Mouse (Mus musculus): ENCODE results near the gene Morn5. TPM values are rescaled to one million over a fixed set of nuclear protein-coding genes. Genes with fewer than 3 reads are reported as not detected.
A peak's percentile ranks its signal among the peaks of the same experiment; 100 is the strongest.

Gene Morn5
- polyA plus RNA-seq, 1 experiment from 2014 or later = not detected

DNA sequence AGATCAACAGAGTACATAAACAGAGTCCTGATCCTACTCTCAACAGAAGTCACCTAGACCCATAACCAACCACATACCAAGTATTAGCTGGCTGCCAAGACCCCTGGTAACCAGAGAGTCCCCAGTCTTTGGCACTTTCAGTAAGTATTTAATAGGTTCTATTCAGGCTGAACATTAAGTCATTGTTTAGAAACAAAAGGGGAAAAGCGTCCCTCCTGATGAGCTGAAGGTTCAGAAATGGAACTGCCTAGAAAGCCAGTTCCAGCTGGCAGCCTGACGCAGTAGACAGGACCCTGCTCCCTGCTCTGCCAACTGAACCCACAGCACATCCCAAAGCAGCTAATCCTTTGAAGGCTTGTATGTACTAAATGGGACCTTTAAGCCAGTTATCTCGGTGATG, 39.9 kb downstream of the Morn5 start:
- Histone ChIP-seq H3K4me2 (ENCODE audit: low read length) (no peak overlapping the region), H3K9ac (ENCODE audit: low read length) (no peak overlapping the region), H3K9me3 (ENCODE audit: control insufficient read depth, low read length) (no peaks in the 10 kb centered on the region), H3K4me1 (ENCODE audit: control insufficient read depth in 2 of 2, insufficient read depth in 2 of 2, low read length in 2 of 2) (peaks cover 11 to 15% of the 10 kb centered on the region in 2 experiments; a peak in 3 of 4 replicates), H3K27ac (replicated peaks in 1 of 2; ENCODE audit: control insufficient read depth in 1 of 2, insufficient read depth in 1 of 2, low read depth in 2 of 2, low read length in 2 of 2) (no peak overlapping the region), H3K36me3 (ENCODE audit: control insufficient read depth, insufficient read depth, low read length) (no peaks in the 10 kb centered on the region), H3K4me3 (ENCODE audit: control insufficient read depth in 1 of 2, insufficient read depth in 1 of 2, low read depth in 1 of 2, low read length in 2 of 2) (no peak overlapping the region), H3K27me3 (ENCODE audit: control insufficient read depth, insufficient read depth, low read length) (peaks cover 91% of the 10 kb centered on the region)
- WGBS = 61% methylated on average over 3 of the region's 3 CpGs
- ATAC-seq (ENCODE audit: insufficient number of reproducible peaks, insufficient read depth, low FRiP score, low read depth) = no peak

DNA sequence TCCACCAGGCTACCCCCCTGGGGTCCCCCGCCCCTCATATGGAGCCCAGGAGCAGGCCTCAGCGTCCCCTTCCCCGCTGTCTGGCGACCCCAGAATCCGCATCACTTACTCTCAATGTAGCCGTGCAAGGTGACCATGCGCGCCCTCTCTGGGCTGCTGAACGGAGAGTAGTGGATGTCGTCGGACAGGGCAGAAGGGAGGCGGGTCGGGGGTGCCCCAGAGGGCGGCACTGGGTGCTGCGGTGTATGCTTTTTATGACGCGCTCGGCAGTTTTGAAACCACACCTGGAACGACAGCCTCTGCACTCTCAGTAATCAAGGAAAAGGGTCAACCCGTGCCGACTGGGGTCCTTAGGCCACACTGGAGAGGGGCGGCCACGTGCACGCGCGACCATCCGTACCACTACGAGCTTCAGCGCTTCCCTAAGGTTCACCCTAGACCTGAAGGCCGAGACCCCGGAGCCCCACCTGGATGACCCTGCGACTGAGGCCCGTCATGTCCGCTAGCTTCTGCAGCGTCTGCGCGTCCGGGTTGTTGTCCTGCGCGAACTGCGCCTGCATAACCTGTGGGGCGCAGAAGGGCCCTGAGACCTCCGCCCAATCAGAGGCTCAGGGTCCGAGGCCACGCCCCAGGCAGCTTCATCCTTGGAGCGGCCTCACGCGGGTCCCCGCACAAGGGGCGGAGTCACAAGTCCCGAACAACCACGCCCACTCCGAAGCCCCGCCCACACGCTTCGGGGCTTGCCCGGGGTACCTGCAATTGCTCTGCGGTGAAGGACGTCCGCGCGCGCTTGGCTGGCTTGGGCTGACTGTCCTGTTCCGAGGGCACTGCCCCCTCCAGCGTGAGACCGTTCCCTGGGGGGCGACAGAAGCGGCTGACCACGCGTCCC, 41.8 kb downstream of the Morn5 start:
- ATAC-seq (ENCODE audit: insufficient number of reproducible peaks, insufficient read depth, low FRiP score, low read depth) = peak; percentile 69
- Histone ChIP-seq H3K27ac (replicated peaks in 1 of 2; ENCODE audit: control insufficient read depth in 1 of 2, insufficient read depth in 1 of 2, low read depth in 2 of 2, low read length in 2 of 2) (no peak overlapping the region), H3K36me3 (ENCODE audit: control insufficient read depth, insufficient read depth, low read length) (no peaks in the 10 kb centered on the region), H3K4me2 (ENCODE audit: low read length) (peak overlapping the region; percentile 91), H3K4me1 (ENCODE audit: control insufficient read depth in 2 of 2, insufficient read depth in 2 of 2, low read length in 2 of 2) (peaks cover 11 to 15% of the 10 kb centered on the region in 2 experiments; a peak in 3 of 4 replicates), H3K4me3 (ENCODE audit: control insufficient read depth in 1 of 2, insufficient read depth in 1 of 2, low read depth in 1 of 2, low read length in 2 of 2) (peak overlapping the region; percentile 44 to 48), H3K27me3 (ENCODE audit: control insufficient read depth, insufficient read depth, low read length) (peaks cover 98% of the 10 kb centered on the region), H3K9me3 (ENCODE audit: control insufficient read depth, low read length) (no peaks in the 10 kb centered on the region), H3K9ac (ENCODE audit: low read length) (0 out of 2 replicates have a peak overlapping the region, but pooled peaks have one; percentile 7)
- WGBS = 2% methylated on average over 70 of the region's 70 CpGs

DNA sequence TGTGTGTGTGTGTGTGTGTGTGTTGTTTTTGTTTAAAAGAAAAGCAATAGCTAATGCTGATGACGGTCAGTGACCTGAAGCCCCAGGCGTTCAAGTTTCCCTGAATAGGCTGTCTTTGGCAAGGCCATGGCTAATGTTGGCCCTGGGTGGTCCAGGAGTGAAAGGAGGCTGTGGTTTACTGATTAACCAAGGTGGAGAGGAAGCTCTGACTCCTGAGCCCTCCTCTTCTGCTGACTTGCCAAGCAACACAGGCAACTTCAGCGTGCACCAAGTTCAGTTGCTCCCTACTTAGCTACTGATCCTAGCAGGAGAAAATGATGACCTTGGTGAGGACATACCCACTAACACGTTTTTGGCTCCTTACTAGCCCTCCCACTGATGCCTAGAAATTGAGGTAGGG, 43.5 kb downstream of the Morn5 start:
- H3K27ac ChIP-seq (replicated peaks in 1 of 2; ENCODE audit: control insufficient read depth in 1 of 2, insufficient read depth in 1 of 2, low read depth in 2 of 2, low read length in 2 of 2) = no peak overlapping the region
- H3K4me2 ChIP-seq (ENCODE audit: low read length) = no peak overlapping the region
- WGBS = 16% methylated on average over 4 of the region's 4 CpGs
- H3K27me3 ChIP-seq (ENCODE audit: control insufficient read depth, insufficient read depth, low read length) = peaks cover 98% of the 10 kb centered on the region
- H3K4me1 ChIP-seq (ENCODE audit: control insufficient read depth in 2 of 2, insufficient read depth in 2 of 2, low read length in 2 of 2) = peaks cover 11 to 15% of the 10 kb centered on the region in 2 experiments; a peak in 3 of 4 replicates
- no peak for ATAC-seq (ENCODE audit: insufficient number of reproducible peaks, insufficient read depth, low FRiP score, low read depth)
- no peak overlapping the region for H3K4me3 ChIP-seq (ENCODE audit: control insufficient read depth in 1 of 2, insufficient read depth in 1 of 2, low read depth in 1 of 2, low read length in 2 of 2)
- no peaks in the 10 kb centered on the region for H3K9me3 ChIP-seq (ENCODE audit: control insufficient read depth, low read length)
- no peaks in the 10 kb centered on the region for H3K36me3 ChIP-seq (ENCODE audit: control insufficient read depth, insufficient read depth, low read length)
- H3K9ac ChIP-seq (ENCODE audit: low read length) = no peak overlapping the region

DNA sequence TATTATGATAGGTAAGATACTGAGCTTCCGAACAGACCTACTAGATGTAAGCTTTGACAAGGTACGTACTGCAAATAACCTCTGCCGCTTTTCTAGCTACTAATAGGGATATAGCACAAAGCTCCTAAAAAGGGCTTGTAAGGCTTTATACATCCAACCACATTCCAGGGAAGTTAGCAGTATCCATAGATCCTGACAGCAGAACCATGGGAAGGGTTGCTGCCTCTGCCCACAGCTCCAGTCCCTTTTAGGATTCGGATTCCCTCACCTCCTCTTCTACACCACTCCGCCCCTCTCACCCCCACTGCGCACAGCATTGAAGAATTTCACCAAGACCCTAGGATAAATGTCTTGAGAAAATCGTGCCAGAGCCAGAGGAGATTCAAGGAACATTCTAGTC, 44.0 kb downstream of the Morn5 start:
- peaks cover 100% of the 10 kb centered on the region for H3K27me3 ChIP-seq (ENCODE audit: control insufficient read depth, insufficient read depth, low read length)
- no peak overlapping the region for H3K4me2 ChIP-seq (ENCODE audit: low read length)
- H3K4me3 ChIP-seq (ENCODE audit: control insufficient read depth in 1 of 2, insufficient read depth in 1 of 2, low read depth in 1 of 2, low read length in 2 of 2) = no peak overlapping the region
- no peaks in the 10 kb centered on the region for H3K9me3 ChIP-seq (ENCODE audit: control insufficient read depth, low read length)
- no peak overlapping the region for H3K9ac ChIP-seq (ENCODE audit: low read length)
- ATAC-seq (ENCODE audit: insufficient number of reproducible peaks, insufficient read depth, low FRiP score, low read depth) = no peak
- no peak overlapping the region for H3K27ac ChIP-seq (replicated peaks in 1 of 2; ENCODE audit: control insufficient read depth in 1 of 2, insufficient read depth in 1 of 2, low read depth in 2 of 2, low read length in 2 of 2)
- WGBS = 19% methylated on average over 7 of the region's 7 CpGs
- no peaks in the 10 kb centered on the region for H3K36me3 ChIP-seq (ENCODE audit: control insufficient read depth, insufficient read depth, low read length)
- H3K4me1 ChIP-seq (ENCODE audit: control insufficient read depth in 2 of 2, insufficient read depth in 2 of 2, low read length in 2 of 2) = peaks cover 11 to 15% of the 10 kb centered on the region in 2 experiments; a peak in 3 of 4 replicates

DNA sequence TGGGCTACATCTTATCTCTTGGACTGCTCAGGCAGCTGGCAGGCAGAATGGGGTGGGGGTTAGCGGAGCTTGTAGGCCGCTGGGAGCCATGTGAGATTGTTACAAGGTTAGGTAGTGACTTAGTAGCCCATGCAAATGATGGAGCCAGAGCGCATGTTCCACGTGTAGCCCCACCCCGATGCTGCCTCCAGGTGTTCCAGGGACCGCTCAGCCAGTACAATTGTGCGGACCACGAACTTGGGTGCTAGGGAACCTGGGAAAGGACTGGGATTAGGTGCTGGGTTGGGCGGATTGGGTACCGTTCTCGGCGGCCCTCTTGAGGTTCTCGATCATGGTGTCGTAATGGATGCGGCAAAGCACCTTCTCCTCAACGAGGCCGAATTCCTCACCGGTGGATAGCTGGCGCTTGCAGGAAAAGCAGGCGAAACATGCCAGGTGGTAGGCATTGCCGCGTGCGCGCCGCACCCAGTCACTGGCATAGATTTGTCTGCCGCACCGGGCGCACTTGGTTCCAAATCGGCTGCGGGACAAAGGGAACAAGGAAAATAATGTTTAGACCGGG, 44.7 kb downstream of the Morn5 start:
- Histone ChIP-seq H3K27me3 (ENCODE audit: control insufficient read depth, insufficient read depth, low read length) (peaks cover 100% of the 10 kb centered on the region), H3K4me1 (ENCODE audit: control insufficient read depth in 2 of 2, insufficient read depth in 2 of 2, low read length in 2 of 2) (peaks cover 11 to 15% of the 10 kb centered on the region in 2 experiments; a peak in 3 of 4 replicates), H3K9me3 (ENCODE audit: control insufficient read depth, low read length) (no peaks in the 10 kb centered on the region), H3K4me2 (ENCODE audit: low read length) (no peak overlapping the region), H3K27ac (replicated peaks in 1 of 2; ENCODE audit: control insufficient read depth in 1 of 2, insufficient read depth in 1 of 2, low read depth in 2 of 2, low read length in 2 of 2) (no peak overlapping the region), H3K36me3 (ENCODE audit: control insufficient read depth, insufficient read depth, low read length) (no peaks in the 10 kb centered on the region), H3K4me3 (ENCODE audit: control insufficient read depth in 1 of 2, insufficient read depth in 1 of 2, low read depth in 1 of 2, low read length in 2 of 2) (no peak overlapping the region), H3K9ac (ENCODE audit: low read length) (no peak overlapping the region)
- WGBS = 8% methylated on average over 31 of the region's 31 CpGs
- no peak for ATAC-seq (ENCODE audit: insufficient number of reproducible peaks, insufficient read depth, low FRiP score, low read depth)

DNA sequence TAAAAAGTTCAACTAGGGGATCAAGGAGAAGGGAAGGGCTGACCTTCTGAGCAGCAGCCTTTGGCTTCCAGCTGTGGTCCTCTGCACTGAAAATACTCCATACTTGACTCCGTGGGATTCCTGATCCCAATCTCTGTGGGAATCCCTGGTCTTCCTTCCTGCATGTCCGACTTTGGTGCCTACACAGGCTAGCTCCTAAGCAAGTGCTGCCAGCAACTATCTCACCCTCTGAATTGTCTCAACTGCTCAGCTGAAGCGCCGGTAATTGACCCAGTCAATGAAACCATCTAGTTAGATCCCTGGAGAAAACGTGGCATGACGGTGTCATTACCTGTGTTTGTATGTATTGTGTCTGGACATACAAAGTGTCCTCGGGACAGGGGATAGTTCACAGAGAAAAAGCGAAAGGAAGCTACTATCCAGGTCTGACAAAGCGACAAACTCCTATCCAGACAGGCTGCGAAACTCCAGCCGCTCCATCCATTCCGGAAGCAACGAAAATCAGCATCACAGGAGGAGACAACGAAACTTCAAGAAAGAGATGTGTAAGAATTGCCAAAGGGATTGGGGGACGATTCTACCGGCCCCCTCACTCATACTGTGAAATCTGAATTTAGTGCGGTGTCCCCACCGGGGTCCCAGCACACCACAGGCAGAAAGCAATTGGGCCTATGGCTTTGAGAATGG, 48.0 kb downstream of the Morn5 start:
- Histone ChIP-seq H3K4me3 (ENCODE audit: control insufficient read depth in 1 of 2, insufficient read depth in 1 of 2, low read depth in 1 of 2, low read length in 2 of 2) (no peak overlapping the region), H3K4me2 (ENCODE audit: low read length) (no peak overlapping the region), H3K9ac (ENCODE audit: low read length) (no peak overlapping the region), H3K9me3 (ENCODE audit: control insufficient read depth, low read length) (no peaks in the 10 kb centered on the region), H3K36me3 (ENCODE audit: control insufficient read depth, insufficient read depth, low read length) (no peaks in the 10 kb centered on the region), H3K27ac (replicated peaks in 1 of 2; ENCODE audit: control insufficient read depth in 1 of 2, insufficient read depth in 1 of 2, low read depth in 2 of 2, low read length in 2 of 2) (no peak overlapping the region), H3K27me3 (ENCODE audit: control insufficient read depth, insufficient read depth, low read length) (peaks cover 98% of the 10 kb centered on the region), H3K4me1 (ENCODE audit: control insufficient read depth in 2 of 2, insufficient read depth in 2 of 2, low read length in 2 of 2) (peaks cover 4% of the 10 kb centered on the region in 2 experiments; a peak in 1 of 4 replicates)
- ATAC-seq (ENCODE audit: insufficient number of reproducible peaks, insufficient read depth, low FRiP score, low read depth) = no peak
- 8% methylated on average over 18 of the region's 18 CpGs for WGBS

DNA sequence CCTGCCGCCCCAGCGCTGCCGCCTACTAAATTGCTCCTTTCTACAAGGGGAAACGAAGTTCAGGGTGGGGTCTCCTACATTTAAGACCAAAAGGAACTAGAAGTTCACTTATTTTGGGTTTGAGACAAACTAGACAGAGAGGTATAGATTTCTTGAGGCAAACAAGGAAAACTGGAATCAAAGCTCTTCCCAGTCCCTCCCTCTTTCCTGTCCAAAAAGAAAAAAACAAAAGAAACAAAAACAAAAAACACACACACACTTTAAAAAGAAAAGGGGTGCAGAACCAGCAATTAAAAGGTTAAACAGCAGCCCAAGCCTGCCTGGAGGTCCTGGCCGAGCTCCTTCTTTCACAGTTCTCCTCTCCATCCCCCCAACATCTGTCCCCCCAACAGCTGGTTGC, 48.8 kb downstream of the Morn5 start:
- H3K4me3 ChIP-seq (ENCODE audit: control insufficient read depth in 1 of 2, insufficient read depth in 1 of 2, low read depth in 1 of 2, low read length in 2 of 2) = no peak overlapping the region
- no peak overlapping the region for H3K27ac ChIP-seq (replicated peaks in 1 of 2; ENCODE audit: control insufficient read depth in 1 of 2, insufficient read depth in 1 of 2, low read depth in 2 of 2, low read length in 2 of 2)
- H3K9ac ChIP-seq (ENCODE audit: low read length) = no peak overlapping the region
- H3K4me1 ChIP-seq (ENCODE audit: control insufficient read depth in 2 of 2, insufficient read depth in 2 of 2, low read length in 2 of 2) = peaks cover 9 to 11% of the 10 kb centered on the region in 2 experiments
- H3K9me3 ChIP-seq (ENCODE audit: control insufficient read depth, low read length) = no peaks in the 10 kb centered on the region
- H3K36me3 ChIP-seq (ENCODE audit: control insufficient read depth, insufficient read depth, low read length) = no peaks in the 10 kb centered on the region
- ATAC-seq (ENCODE audit: insufficient number of reproducible peaks, insufficient read depth, low FRiP score, low read depth) = no peak
- no peak overlapping the region for H3K4me2 ChIP-seq (ENCODE audit: low read length)
- H3K27me3 ChIP-seq (ENCODE audit: control insufficient read depth, insufficient read depth, low read length) = peaks cover 98% of the 10 kb centered on the region
- 13% methylated on average over 5 of the region's 5 CpGs for WGBS

Measured in heart, embryonic 14.5 days (tissue).